Mouse (Mus musculus): ENCODE measurements at regions not wholly inside any gene's neighbourhood (a gene's known extent, or its start where the extent isn't known, plus 50 kb on each side); places are given as distances from the start of the nearest gene placed in this dataset.

DNA sequence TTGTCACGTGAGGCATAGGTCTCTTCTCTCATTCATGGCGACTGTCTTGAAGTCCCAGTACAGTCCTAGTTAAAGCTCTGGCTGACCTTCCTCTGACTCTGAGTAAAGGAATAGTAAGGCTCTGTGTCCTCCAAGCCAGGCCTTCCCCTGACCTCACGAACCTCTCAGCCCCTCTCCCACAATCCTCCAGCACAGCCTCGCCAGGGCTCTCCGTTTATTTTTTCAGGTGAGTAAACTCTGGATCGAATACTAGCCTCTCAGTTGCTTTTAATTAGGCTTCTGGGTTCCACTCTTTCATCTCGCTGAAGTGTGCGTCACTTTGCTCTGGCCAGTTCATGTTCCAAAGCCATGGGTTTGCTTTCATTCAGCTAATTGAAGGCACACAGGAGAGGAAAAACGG, 133.8 kb downstream of the Mylk4 start:
- intact Hi-C loops (cut with DNase I): no loop called here
- DNase-seq: no peak

GRCm38 (mm10) chr13:32643030-32643750, 140.6 kb downstream of the Mylk4 start:
- intact Hi-C loops (cut with DNase I): no loop called here
- DNase-seq: no peak

- DNase-seq: no peak
- intact Hi-C loops (cut with DNase I): no loop called here
Observed at GRCm38 (mm10) chr13:32640941-32641340, 142.8 kb downstream of the Mylk4 start.

DNA sequence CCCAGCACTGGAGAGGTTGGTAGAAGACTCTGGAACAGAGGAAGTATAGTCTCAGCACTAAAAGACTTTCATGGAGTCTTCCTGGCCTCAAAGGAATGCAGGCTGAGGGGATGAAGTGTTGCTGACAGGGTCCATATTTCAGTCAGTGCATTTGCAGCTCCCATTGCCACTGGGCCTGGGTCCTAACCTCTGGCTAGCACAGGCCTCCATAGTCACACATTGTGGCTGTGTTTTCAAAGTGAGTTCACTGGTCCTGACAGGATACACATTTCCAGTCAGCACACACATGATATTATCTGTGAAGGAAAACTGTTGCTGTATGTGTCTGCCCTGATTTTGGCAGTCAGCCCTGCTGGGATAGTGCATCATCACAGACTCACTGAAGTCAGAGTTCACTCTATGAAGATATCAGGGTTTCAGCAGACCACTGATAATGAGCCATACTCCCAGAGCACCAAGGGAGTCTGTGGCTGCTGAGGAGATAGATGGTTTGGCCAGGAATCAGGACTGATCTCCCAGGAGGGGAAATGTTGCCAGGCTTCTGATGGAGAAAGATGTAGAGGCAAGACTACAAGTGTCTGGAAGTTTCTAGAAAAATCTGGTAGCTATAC, 153.5 kb downstream of the Mylk4 start:
- peak; percentile 35 for DNase-seq
- intact Hi-C loops (cut with DNase I): no loop called here

GRCm38 (mm10) chr13:32613916-32614315, 169.8 kb downstream of the Mylk4 start:
- DNase-seq: no peak
- intact Hi-C loops (cut with DNase I): no loop called here

DNA sequence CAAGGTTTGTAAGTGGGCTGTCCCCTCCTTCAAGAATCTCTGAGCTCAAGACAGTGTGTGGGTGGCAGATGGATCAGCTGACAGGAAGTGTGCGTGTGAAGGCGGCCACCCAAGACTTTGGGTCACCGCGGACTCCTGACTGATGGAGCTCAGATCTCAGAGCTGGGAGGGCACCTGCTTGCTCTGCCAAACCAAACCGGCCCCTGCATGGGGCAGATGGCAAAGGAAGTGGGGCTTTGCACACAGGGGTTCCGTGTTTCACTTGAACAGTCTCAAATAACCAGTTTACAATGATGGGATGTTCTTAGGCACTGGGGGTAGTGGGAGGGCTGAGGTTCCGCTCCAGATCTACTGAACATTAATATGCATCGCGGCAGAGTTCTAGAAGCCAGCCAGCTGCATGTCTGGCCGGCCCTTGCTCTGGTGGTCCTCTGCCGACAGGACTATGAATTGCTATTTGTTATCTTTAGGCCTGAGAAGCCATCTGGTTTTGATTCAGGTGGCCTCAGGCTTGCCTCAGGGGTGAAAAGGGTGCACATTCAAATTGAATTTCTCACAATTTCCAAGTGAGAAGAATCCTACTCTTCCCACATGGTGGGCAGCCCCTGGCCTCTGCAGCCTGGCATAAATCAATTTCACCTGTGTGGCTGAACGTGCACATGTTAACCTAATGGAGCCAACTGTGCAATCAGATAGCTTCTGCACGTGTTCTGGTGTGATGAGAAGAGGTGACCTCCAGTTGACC, 172.0 kb downstream of the Mylk4 start:
- DNase-seq: peak; percentile 30 to 45
- intact Hi-C loops (cut with DNase I): no loop called here

DNA sequence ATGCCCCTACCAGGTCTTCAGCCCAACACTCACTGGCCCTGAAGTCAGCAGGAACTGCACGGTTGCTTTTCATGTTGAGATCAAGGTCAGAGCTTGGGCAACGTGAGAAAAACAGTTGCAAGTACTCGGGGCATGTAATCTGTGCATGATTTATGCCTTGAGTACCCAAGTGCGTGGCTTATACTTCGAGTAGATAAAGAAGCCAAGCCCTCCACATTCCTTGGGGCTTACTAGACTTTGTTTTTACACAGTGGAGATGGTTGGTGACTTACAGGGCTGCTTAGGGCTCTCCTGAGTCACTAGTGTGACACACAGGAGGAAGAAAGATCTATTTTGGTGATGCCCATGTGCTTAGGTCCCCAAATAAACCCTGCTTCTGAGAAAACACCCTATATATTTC, 172.8 kb downstream of the Mylk4 start:
- DNase-seq: no peak
- intact Hi-C loops (cut with DNase I): no loop called here

- DNase-seq: no peak
- intact Hi-C loops (cut with DNase I): no loop called here
Observed at GRCm38 (mm10) chr13:32608413-32608812, 175.3 kb downstream of the Mylk4 start.

- intact Hi-C loops (cut with DNase I): loop anchor here (5.0 kb wide), 1 partner anchor 797 kb away; the partner anchor contains the start of gene Foxc1
Observed at GRCm38 (mm10) chr13:32603925-32604590, 179.7 kb downstream of the Mylk4 start.

GRCm38 (mm10) chr13:32601315-32601714, 182.4 kb downstream of the Mylk4 start:
- intact Hi-C loops (cut with DNase I): loop anchor here (5.0 kb wide), 1 partner anchor 794 kb away; the partner anchor contains the start of gene Foxc1
- peak; percentile 38 to 47 for DNase-seq

More at GRCm38 (mm10) chr13:32603925-32604590, 179.7 kb downstream of the Mylk4 start:
- DNase-seq: no peak

- intact Hi-C loops (cut with DNase I): no loop called here
- no peak for DNase-seq
Observed at GRCm38 (mm10) chr13:32593611-32594010, 190.1 kb downstream of the Mylk4 start.

DNA sequence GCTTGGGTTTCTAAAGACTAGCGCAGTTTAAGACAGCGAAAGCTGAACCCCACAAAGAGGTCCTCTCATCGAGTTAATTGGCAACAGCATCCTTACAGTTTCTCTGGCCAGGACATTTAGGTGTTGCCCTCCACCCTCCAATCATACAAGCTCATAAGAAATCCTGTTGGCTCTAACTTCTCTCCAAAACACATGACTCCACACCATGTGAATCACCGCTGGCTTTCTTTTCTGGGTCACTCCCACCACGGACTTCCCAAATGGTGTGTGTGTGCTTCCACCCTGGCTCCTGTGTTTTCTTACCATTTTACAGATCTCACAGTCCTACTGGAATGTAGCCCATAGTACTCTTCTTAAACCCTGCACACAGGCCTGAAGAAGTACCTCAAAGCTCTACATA, 190.6 kb downstream of the Mylk4 start:
- intact Hi-C loops (cut with DNase I): no loop called here
- no peak for DNase-seq

DNA sequence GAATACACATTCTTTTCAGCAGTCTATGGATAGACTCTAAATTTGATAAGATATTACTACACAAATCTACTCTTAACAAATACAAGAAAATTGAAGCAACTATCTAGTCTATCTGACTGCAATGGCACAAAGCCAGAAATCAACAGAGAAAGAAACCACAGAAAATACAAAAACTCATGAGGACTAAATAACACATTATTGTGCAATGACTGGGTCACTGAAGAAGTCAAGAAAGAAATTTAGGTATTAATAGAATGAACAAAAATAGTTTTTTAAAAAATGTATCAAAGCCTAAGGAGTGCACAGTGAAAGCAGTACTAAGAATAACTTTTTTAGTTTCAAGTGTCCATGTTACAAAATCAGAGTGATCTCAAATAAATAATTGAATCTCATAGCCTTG, 202.2 kb downstream of the Mylk4 start:
- intact Hi-C loops (cut with DNase I): no loop called here
- DNase-seq: no peak

GRCm38 (mm10) chr13:32567850-32568249, 215.9 kb downstream of the Mylk4 start:
- intact Hi-C loops (cut with DNase I): no loop called here

GRCm38 (mm10) chr13:32560666-32561065, 222.1 kb upstream of the Gmds start:
- DNase-seq: no peak
- intact Hi-C loops (cut with DNase I): no loop called here

More at GRCm38 (mm10) chr13:32567850-32568249, 215.9 kb downstream of the Mylk4 start:
- no peak for DNase-seq

DNA sequence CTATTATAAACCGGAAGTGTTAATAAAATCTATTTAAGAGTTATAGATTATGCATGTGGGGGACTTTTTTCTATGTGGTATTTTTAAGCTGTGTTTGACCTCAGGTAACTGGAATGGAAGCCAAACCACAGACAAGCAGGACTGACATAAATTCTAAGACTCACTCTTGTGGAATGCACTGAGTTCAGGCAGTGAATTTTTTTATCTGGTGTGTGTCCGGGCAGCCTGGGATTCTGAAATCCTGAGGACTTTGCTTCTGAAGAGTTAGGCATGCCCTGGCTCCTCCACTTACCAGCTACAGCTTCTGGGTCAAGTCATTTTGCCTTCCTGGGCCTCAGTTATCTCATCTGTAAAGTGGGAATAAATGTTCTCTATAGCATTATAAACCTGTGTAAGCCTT, 217.9 kb upstream of the Gmds start:
- intact Hi-C loops (cut with DNase I): no loop called here
- no peak for DNase-seq

DNA sequence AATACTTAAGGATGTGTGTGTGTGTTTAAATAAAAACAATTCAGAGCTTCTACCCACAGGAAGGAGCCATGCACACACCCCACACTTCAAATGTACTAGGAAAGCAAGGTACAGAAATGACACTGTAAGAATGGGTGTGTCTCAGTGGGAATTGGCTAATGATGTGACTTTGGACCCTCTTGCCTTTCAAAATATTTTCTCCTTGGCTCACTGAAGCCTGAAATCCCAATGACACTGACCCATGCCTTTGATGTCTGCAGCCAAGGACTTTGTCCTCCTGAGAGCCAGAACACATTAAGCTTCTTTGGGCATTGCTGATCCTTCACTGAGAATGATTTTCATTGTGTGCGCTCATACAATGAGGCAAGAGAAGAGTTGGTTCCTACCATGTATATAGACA, 216.5 kb upstream of the Gmds start:
- intact Hi-C loops (cut with DNase I): no loop called here
- no peak for DNase-seq

DNA sequence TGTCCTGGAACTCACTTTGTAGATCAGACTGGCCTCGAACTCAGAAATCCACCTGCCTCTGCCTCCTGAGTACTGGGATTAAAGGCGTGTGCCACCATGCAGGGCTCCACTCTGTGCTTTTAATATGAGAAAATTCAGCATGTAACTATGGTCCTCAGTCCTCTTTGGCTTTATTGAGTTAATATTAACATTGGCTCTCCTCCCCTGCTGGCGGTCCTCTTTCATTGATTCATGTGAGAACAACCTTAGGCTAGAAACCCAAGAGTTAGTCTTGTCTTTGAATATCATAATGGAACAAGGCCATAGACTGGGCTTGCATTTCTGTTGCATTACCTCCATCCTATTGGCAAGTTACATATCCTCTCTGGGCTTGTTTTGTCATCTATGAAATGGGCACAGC, 216.1 kb upstream of the Gmds start:
- intact Hi-C loops (cut with DNase I): no loop called here
- DNase-seq: no peak

DNA sequence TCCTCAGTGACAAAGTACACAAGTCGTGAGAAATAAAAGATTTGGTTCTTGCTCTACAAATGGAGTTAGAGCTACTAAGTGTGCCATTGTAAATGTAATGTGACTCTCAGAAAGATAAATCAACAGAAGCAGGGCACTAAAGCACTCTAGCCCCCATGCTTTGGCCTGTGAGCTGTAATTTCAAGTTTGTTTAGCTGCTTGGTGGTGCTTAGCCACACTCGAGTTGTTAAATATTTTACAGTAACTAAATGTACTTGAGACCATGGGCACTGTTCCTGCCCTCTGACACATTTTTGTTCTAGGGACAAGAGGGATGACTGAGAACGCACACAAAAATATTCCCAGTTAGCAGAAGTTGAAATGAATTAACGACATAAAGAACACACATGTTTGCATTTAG, 214.6 kb upstream of the Gmds start:
- intact Hi-C loops (cut with DNase I): no loop called here

GRCm38 (mm10) chr13:32550113-32550512, 211.6 kb upstream of the Gmds start:
- DNase-seq: peak; percentile 10 to 13
- intact Hi-C loops (cut with DNase I): no loop called here

More for the DNA sequence above, 214.6 kb upstream of the Gmds start:
- no peak for DNase-seq

DNA sequence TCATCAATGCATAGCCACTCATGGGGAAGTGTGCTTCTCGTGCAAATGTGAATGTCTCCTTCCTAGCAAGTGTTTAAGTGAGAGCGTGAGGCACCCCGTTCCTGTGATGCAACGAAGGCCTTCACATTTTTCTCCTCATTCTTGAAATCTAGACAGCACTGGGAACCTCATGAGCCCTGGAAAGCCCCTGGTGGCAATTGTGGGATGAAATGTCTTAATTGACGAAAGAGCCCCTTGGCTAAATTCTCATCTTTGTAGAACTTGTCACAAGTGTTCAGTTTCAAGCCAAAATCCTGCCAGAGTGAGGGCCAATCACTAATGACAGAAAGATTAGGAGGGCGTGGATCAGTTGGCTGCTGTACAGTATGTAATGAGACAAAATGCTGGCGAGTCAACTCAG, 208.6 kb upstream of the Gmds start:
- intact Hi-C loops (cut with DNase I): no loop called here
- no peak for DNase-seq
